Mouse (Mus musculus): ENCODE measurements at regions not wholly inside any gene's neighbourhood (a gene's known extent, or its start where the extent isn't known, plus 50 kb on each side); places are given as distances from the start of the nearest gene placed in this dataset.
"Not testable (repeated sequence)": the region's sequence is repeated elsewhere in the genome, so short reads cannot be mapped to it uniquely, and the experiment has no call there.

- DNase-seq (ENCODE audit: low spot score in 2 of 2), result peak; percentile 23 to 42
- no peak for TF ChIP-seq CTCF (conservative IDR thresholded peaks at IDR 0.05)
- H3K4me3 ChIP-seq, result no peak overlapping the region
Observed at GRCm38 (mm10) chr8:39357111-39357510, 1317.8 kb upstream of the Adam24 start.

DNA sequence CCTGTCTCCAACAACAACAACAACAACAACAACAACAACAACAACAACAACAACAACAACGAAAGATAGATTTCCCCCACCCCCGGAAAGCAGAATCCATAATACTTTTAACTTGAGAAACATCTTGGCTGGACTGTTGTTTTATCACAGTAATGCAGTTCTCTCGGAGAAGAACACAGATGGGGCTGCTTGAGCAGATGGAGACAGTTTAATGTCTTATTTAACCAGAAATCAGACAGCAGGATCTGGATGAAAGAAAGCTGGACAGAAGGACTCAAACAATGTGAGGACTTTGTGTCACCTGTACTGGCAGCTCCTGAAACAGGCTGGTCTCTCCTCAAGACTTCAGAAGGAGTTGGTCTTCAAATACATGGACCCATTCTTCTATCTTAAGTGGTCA is 1317.0 kb upstream of the Adam24 start:
- no peak for TF ChIP-seq CTCF (conservative IDR thresholded peaks at IDR 0.05)
- DNase-seq (ENCODE audit: low spot score in 2 of 2), result no peak
- H3K27ac ChIP-seq, result peak overlapping the region; percentile 62; the same call in 1 of the 2 replicates
- no peak overlapping the region for H3K4me3 ChIP-seq

More at GRCm38 (mm10) chr8:39357111-39357510, 1317.8 kb upstream of the Adam24 start:
- H3K27ac ChIP-seq, result peak overlapping the region; percentile 64

- not testable (repeated sequence) for DNase-seq (ENCODE audit: low spot score in 2 of 2); H3K27ac ChIP-seq; H3K4me3 ChIP-seq
Observed at GRCm38 (mm10) chr8:39366346-39366745, 1308.5 kb upstream of the Adam24 start.

All from layer of hippocampus, adult 2 months (tissue).